Comparison of ENCODE assay signal across 12 mouse cellular contexts in the genomic region with DNA sequence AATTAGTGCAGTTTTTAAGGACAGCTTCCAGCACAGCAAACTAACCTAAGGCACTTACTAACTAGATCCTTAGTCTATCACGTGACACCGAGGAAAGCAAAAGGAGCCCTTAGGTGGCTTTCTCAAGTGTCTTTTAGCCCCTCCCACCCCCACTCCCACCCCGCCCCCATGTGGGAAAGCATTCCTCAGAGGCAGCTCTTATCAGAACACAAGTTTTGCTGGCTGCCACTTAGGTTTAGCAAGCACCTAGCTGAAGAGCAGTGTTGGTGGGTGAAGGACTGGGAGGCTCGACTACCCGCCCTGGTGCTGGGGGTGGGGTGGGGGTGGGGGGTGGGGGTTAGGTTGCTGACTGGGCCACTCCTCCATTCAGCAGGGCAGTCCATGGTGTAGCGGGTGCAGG. TPM values are rescaled to one million over a fixed set of nuclear protein-coding genes. Genes with fewer than 3 reads are reported as not detected.
DNase-seq lines count a peak whose midpoint lies in the region; ATAC-seq and TF ChIP-seq lines count a peak whose summit lies in the region.
"Had no signal": no experiment of that assay in that cellular context is flagged by ENCODE, and none has a peak within 500 bp of the region (broad histone marks: within the 10 kb centered on the region; RNA-seq: fewer than 3 reads in every experiment).

No protein-coding gene starts in this region.

- peak overlapping the region; percentile 0 for H3K4me2 ChIP-seq in heart, embryonic 11.5 days
- no peak overlapping the region for H3K4me2 ChIP-seq in liver, embryonic 11.5 days
- H3K4me2 ChIP-seq in liver, postnatal 0 days (ENCODE audit: low read depth, low read length), result no peak overlapping the region
- H3K4me2 ChIP-seq in myocyte (ENCODE audit: low read depth), result no peak overlapping the region
- H3K4me2 ChIP-seq: hindbrain, embryonic 15.5 days; liver, embryonic 15.5 days had no signal

- no peaks in the 10 kb centered on the region for H3K36me3 ChIP-seq in heart, embryonic 11.5 days (ENCODE audit: control insufficient read depth, insufficient read depth, low read length)
- no peaks in the 10 kb centered on the region for H3K36me3 ChIP-seq in liver, embryonic 11.5 days (ENCODE audit: control insufficient read depth, insufficient read depth, low read length)
- H3K36me3 ChIP-seq in liver, postnatal 0 days (replicated peaks; ENCODE audit: insufficient read depth, low read length), result no peaks in the 10 kb centered on the region
- H3K36me3 ChIP-seq in embryonic facial prominence, embryonic 10.5 days (replicated peaks), result no peaks in the 10 kb centered on the region
- H3K36me3 ChIP-seq in myocyte (ENCODE audit: control insufficient read depth, insufficient read depth), result no peaks in the 10 kb centered on the region
- H3K36me3 ChIP-seq: hindbrain, embryonic 15.5 days; liver, embryonic 15.5 days had no signal

- no peaks in the 10 kb centered on the region for H3K9me3 ChIP-seq in heart, embryonic 11.5 days (replicated peaks; ENCODE audit: control insufficient read depth, low read length)
- H3K9me3 ChIP-seq in liver, embryonic 11.5 days (ENCODE audit: control insufficient read depth, low read length), result no peaks in the 10 kb centered on the region
- H3K9me3 ChIP-seq in liver, postnatal 0 days (ENCODE audit: low read length), result no peaks in the 10 kb centered on the region
- H3K9me3 ChIP-seq in embryonic facial prominence, embryonic 10.5 days, result no peaks in the 10 kb centered on the region
- H3K9me3 ChIP-seq: hindbrain, embryonic 15.5 days; liver, embryonic 15.5 days had no signal

- intact Hi-C loops in heart, postnatal 10 days (cut with DNase I), result no loop called here

- no peak for TF ChIP-seq CTCF in liver, postnatal 0 days (IDR thresholded peaks at IDR 0.05; ENCODE audit: low read depth)

- no peaks in the 10 kb centered on the region for H3K79me2 ChIP-seq in myocyte (ENCODE audit: control insufficient read depth, insufficient read depth)

- H3K27ac ChIP-seq in heart, embryonic 11.5 days (ENCODE audit: low read depth, low read length), result no peak overlapping the region
- H3K27ac ChIP-seq in liver, embryonic 11.5 days (ENCODE audit: low read depth, low read length), result no peak overlapping the region
- H3K27ac ChIP-seq in liver, postnatal 0 days (ENCODE audit: low read depth), result no peak overlapping the region
- no peak overlapping the region for H3K27ac ChIP-seq in embryonic facial prominence, embryonic 10.5 days (replicated peaks)
- H3K27ac ChIP-seq: hindbrain, embryonic 15.5 days; liver, embryonic 15.5 days had no signal

- H3K4me3 ChIP-seq in heart, embryonic 11.5 days (ENCODE audit: low read depth, low read length), result no peak overlapping the region
- H3K4me3 ChIP-seq in liver, embryonic 11.5 days (ENCODE audit: low read depth, low read length), result no peak overlapping the region
- no peak overlapping the region for H3K4me3 ChIP-seq in liver, postnatal 0 days (ENCODE audit: low read depth, low read length)
- no peak overlapping the region for H3K4me3 ChIP-seq in embryonic facial prominence, embryonic 10.5 days
- H3K4me3 ChIP-seq in myocyte, result no peak overlapping the region
- H3K4me3 ChIP-seq: erythroblast, embryonic 14.5 days; hindbrain, embryonic 15.5 days; liver, embryonic 15.5 days had no signal

- TF ChIP-seq POLR2A in myocyte (IDR thresholded peaks at IDR 0.05; ENCODE audit: insufficient read length, low read depth), result no peak

- no peak overlapping the region for H3K9ac ChIP-seq in heart, embryonic 11.5 days (ENCODE audit: low read depth, low read length)
- H3K9ac ChIP-seq in liver, embryonic 11.5 days (ENCODE audit: low read depth, low read length), result no peak overlapping the region
- no peak overlapping the region for H3K9ac ChIP-seq in liver, postnatal 0 days (replicated peaks)
- H3K9ac ChIP-seq: hindbrain, embryonic 15.5 days; liver, embryonic 15.5 days had no signal

- ATAC-seq in heart, embryonic 11.5 days (replicated peaks; ENCODE audit: insufficient number of reproducible peaks, low FRiP score, low TSS enrichment), result no peak
- ATAC-seq in liver, embryonic 11.5 days (replicated peaks; ENCODE audit: low FRiP score), result peak; percentile 63; the same call in 1 of the 2 replicates
- ATAC-seq in liver, postnatal 0 days, result no peak
- ATAC-seq in frontal cortex, adult (ENCODE audit: low TSS enrichment), result no peak

- H3K27me3 ChIP-seq in heart, embryonic 11.5 days (ENCODE audit: control insufficient read depth, insufficient read depth, low read length), result no peaks in the 10 kb centered on the region
- no peaks in the 10 kb centered on the region for H3K27me3 ChIP-seq in liver, embryonic 11.5 days (replicated peaks; ENCODE audit: control insufficient read depth, insufficient read depth, low read length)
- H3K27me3 ChIP-seq in liver, postnatal 0 days (ENCODE audit: insufficient read depth, low read length), result no peaks in the 10 kb centered on the region
- no peaks in the 10 kb centered on the region for H3K27me3 ChIP-seq in embryonic facial prominence, embryonic 10.5 days (replicated peaks; ENCODE audit: low read depth, poor library complexity, severe bottlenecking)
- no peaks in the 10 kb centered on the region for H3K27me3 ChIP-seq in myocyte (ENCODE audit: control insufficient read depth, insufficient read depth, insufficient read length)
- H3K27me3 ChIP-seq: hindbrain, embryonic 15.5 days; liver, embryonic 15.5 days had no signal

- no peak overlapping the region for H3ac ChIP-seq in myocyte (ENCODE audit: control insufficient read depth, insufficient read length)

- peaks cover 7% of the 10 kb centered on the region for H3K4me1 ChIP-seq in heart, embryonic 11.5 days (ENCODE audit: control insufficient read depth, insufficient read depth, low read length)
- H3K4me1 ChIP-seq in liver, embryonic 11.5 days (replicated peaks; ENCODE audit: control insufficient read depth, insufficient read depth, low read length), result no peaks in the 10 kb centered on the region
- no peaks in the 10 kb centered on the region for H3K4me1 ChIP-seq in liver, postnatal 0 days (ENCODE audit: insufficient read depth)
- peaks cover 9% of the 10 kb centered on the region for H3K4me1 ChIP-seq in embryonic facial prominence, embryonic 10.5 days
- H3K4me1 ChIP-seq: hindbrain, embryonic 15.5 days had no signal

- 11% methylated on average over 6 of the region's 6 CpGs for WGBS in heart, embryonic 11.5 days (ENCODE audit: insufficient replicate concordance)
- 22% methylated on average over 6 of the region's 6 CpGs for WGBS in liver, embryonic 11.5 days
- 48% methylated on average over 6 of the region's 6 CpGs for WGBS in liver, postnatal 0 days (ENCODE audit: insufficient replicate concordance)
- 30% methylated on average over 6 of the region's 6 CpGs for WGBS in embryonic facial prominence, embryonic 10.5 days

- no peak for DNase-seq in heart, postnatal 10 days
- no peak for DNase-seq in liver, embryonic 11.5 days (ENCODE audit: low spot score)
- DNase-seq in liver, postnatal 0 days, result no peak
- DNase-seq in embryonic facial prominence, embryonic 10.5 days (ENCODE audit: low spot score), result peak; percentile 13
- DNase-seq in layer of hippocampus, adult 18-20 months (ENCODE audit: low spot score in 2 of 2), result no peak
- DNase-seq: cerebellum, adult 9-10 months had no signal

- no peak for TF ChIP-seq EP300 in liver, postnatal 0 days (IDR thresholded peaks at IDR 0.05; ENCODE audit: low read depth)

TF ChIP-seq in myocyte, 11 proteins besides CTCF, POLR2A, EP300 and RAD21:
- TF ChIP-seq USF1 (IDR thresholded peaks at IDR 0.05; ENCODE audit: low read depth) (peak; percentile 47), CEBPB (IDR thresholded peaks at IDR 0.05; ENCODE audit: insufficient read depth, poor library complexity, severe bottlenecking) (no peak)

RNA-seq across cellular contexts. Expression of gene Trpm6, which starts 8.5 kb away (rescaled TPM):
- polyA plus RNA-seq in heart, embryonic 11.5 days (2014; fragmentation: Nextera tagmentation; extraction: Ambion mirVana), result 0.07 and 0.31 TPM in 2 replicates
- total RNA-seq in heart, postnatal 10 days (2021), result under 1 TPM; 0.12 TPM
- 0.15 TPM in 1 of 2 replicates, not detected in the other for polyA plus RNA-seq in liver, embryonic 11.5 days (2014; fragmentation: Nextera tagmentation; extraction: Ambion mirVana)
- polyA plus RNA-seq in liver, postnatal 0 days (2015; fragmentation: Nextera tagmentation; extraction: Ambion mirVana), result 0.04 and 0.05 TPM in 2 replicates
- polyA plus RNA-seq in embryonic facial prominence, embryonic 10.5 days (2016; fragmentation: Nextera tagmentation; extraction: Ambion mirVana), result 0.21 and 0.41 TPM in 2 replicates
- polyA plus RNA-seq in myocyte (2012; fragmentation: generic; extraction: Trizol), result 0.08 TPM
- total RNA-seq in layer of hippocampus, adult 18-20 months (2021), result under 1 TPM; 0.15 to 0.30 TPM
- polyA plus RNA-seq: erythroblast, embryonic 14.5 days had no signal

RNA-seq across cellular contexts. Expression of gene D030056L22Rik, which starts 45.3 kb away (rescaled TPM):
- polyA plus RNA-seq in heart, embryonic 11.5 days (2014; fragmentation: Nextera tagmentation; extraction: Ambion mirVana), result 26.9 and 27.7 TPM in 2 replicates
- total RNA-seq in heart, postnatal 10 days (2021), result 10 to 100 TPM in 1 of 2 experiments, 1 to 10 TPM in 1; 9.1 to 13.5 TPM
- polyA plus RNA-seq in liver, embryonic 11.5 days (2014; fragmentation: Nextera tagmentation; extraction: Ambion mirVana), result 53.3 and 56.5 TPM in 2 replicates
- 18.2 and 19.5 TPM in 2 replicates for polyA plus RNA-seq in liver, postnatal 0 days (2015; fragmentation: Nextera tagmentation; extraction: Ambion mirVana)
- polyA plus RNA-seq in embryonic facial prominence, embryonic 10.5 days (2016; fragmentation: Nextera tagmentation; extraction: Ambion mirVana), result 33.7 and 34.3 TPM in 2 replicates
- polyA plus RNA-seq in myocyte (2012; fragmentation: generic; extraction: Trizol), result 10.4 TPM
- total RNA-seq in layer of hippocampus, adult 18-20 months (2021), result 10 to 100 TPM; 23.6 to 24.1 TPM
